Mouse (Mus musculus) midbrain, postnatal 0 days (tissue): ENCODE measurements around the gene Efna4. TPM values are rescaled to one million over a fixed set of nuclear protein-coding genes. Genes with fewer than 3 reads are reported as not detected.

Source experiments
- ATAC-seq: fragments of 200-750 bp; cut with Nextera tagmentation; 2 replicates; pipeline ENCODE4 v1.8.0; 2017; ENCODE audit warnings: moderate number of reproducible peaks, mild to moderate bottlenecking, moderate TSS enrichment, moderate library complexity; ENCODE audit not compliant: low FRiP score
- DNase-seq: peaks from one replicate; pipeline ENCODE4 v3.0.0-alpha.2; 2015; ENCODE audit warnings: low spot score
- H3K27ac ChIP-seq: fragments of 300-500 bp; sonication (generic); 2 replicates; pipeline ENCODE4 v1.5.1; 2014; ENCODE audit warnings: low read depth, mild to moderate bottlenecking, low read length, mixed read lengths
- H3K27me3 ChIP-seq: fragments of 300-500 bp; sonication (generic); 2 replicates; pipeline ENCODE4 v1.6.1; 2014; ENCODE audit warnings: low read length, control low read depth, mixed read lengths; ENCODE audit not compliant: insufficient read depth
- H3K36me3 ChIP-seq: fragments of 300-500 bp; sonication (generic); 2 replicates; pipeline ENCODE4 v1.6.1; 2014; ENCODE audit warnings: low read length, control low read depth, mixed read lengths; ENCODE audit not compliant: insufficient read depth
- H3K4me1 ChIP-seq: fragments of 300-500 bp; sonication (generic); 2 replicates; pipeline ENCODE4 v1.6.1; 2014; ENCODE audit warnings: mild to moderate bottlenecking, control low read depth, antibody characterized with exemption, low read length, mixed read lengths; ENCODE audit not compliant: insufficient read depth
- H3K4me2 ChIP-seq: fragments of 300-500 bp; sonication (generic); 2 replicates; pipeline ENCODE4 v1.6.1; 2014; ENCODE audit warnings: low read depth, mild to moderate bottlenecking, low read length, mixed read lengths; ENCODE audit not compliant: poor library complexity, severe bottlenecking
- H3K4me3 ChIP-seq: fragments of 300-500 bp; sonication (generic); 2 replicates; pipeline ENCODE4 v1.5.1; 2014; ENCODE audit warnings: low read depth, mild to moderate bottlenecking, low read length, moderate library complexity
- H3K9ac ChIP-seq: fragments of 300-500 bp; sonication (generic); replicated peaks from 2 replicates; pipeline ENCODE4 v1.6.1; 2014; ENCODE audit warnings: mild to moderate bottlenecking, low read length, moderate library complexity, mixed read lengths; ENCODE audit not compliant: poor library complexity, severe bottlenecking
- H3K9me3 ChIP-seq: fragments of 300-500 bp; sonication (generic); 2 replicates; pipeline ENCODE4 v1.6.1; 2016; ENCODE audit warnings: low read length, control low read depth
- CTCF ChIP-seq: IDR thresholded peaks from 2 replicates; pipeline ENCODE4 v1.5.1; 2016; ENCODE audit warnings: antibody characterized with exemption, mild to moderate bottlenecking
- WGBS: fragments of 180-500 bp; shearing (Covaris S2); extraction: QIAGEN DNeasy Blood & Tissue Kit; methylation state at CpG from one replicate; pipeline ENCODE4 v1.1.7; 2014; 5-methylcytosine and 5-hydroxymethylcytosine counted together
- polyA plus RNA-seq: library from polyadenylated mRNA; unstranded; fragments of >200 nt; fragmentation: Nextera tagmentation; extraction: Ambion mirVana; gene quantifications from 2 replicates; pipeline ENCODE4 v1.2.1, GENCODE M21; 2015
- total RNA-seq: library from RNA; depleted of rRNA; stranded (reverse); fragments of >200 nt; gene quantifications from 2 replicates; pipeline ENCODE4 v1.2.3, GENCODE M21; 2014

Efna4 gene
- total and polyA plus RNA-seq, 2 experiments from 2014 or later: 3.5 to 7.9 TPM

GRCm38 (mm10) chr3:89347916-89348315 is 10.1 kb upstream of the Efna4 start:
- Histone ChIP-seq H3K4me2 (no peak overlapping the region), H3K9me3 (no peaks in the 10 kb centered on the region), H3K4me1 (0 out of 2 replicates have a peak, but pooled peaks cover 2% of the 10 kb centered on the region), H3K9ac (no peak overlapping the region), H3K27ac (no peak overlapping the region), H3K4me3 (no peak overlapping the region), H3K27me3 (no peaks in the 10 kb centered on the region), H3K36me3 (peaks cover 27% of the 10 kb centered on the region)
- no peak for TF ChIP-seq CTCF
- no peak for ATAC-seq
- WGBS: 58% methylated on average over 1 of the region's 1 CpGs
- no peak for DNase-seq

GRCm38 (mm10) chr3:89346815-89347540 is 9.2 kb upstream of the Efna4 start:
- Histone ChIP-seq H3K4me1 (0 out of 2 replicates have a peak, but pooled peaks cover 2% of the 10 kb centered on the region), H3K27ac (no peak overlapping the region), H3K9me3 (no peaks in the 10 kb centered on the region), H3K27me3 (no peaks in the 10 kb centered on the region), H3K4me3 (no peak overlapping the region), H3K4me2 (no peak overlapping the region), H3K36me3 (peaks cover 31% of the 10 kb centered on the region), H3K9ac (no peak overlapping the region)
- TF ChIP-seq CTCF: no peak
- 80% methylated on average over 10 of the region's 10 CpGs for WGBS
- DNase-seq: no peak
- no peak for ATAC-seq

- Histone ChIP-seq H3K27me3 (no peaks in the 10 kb centered on the region), H3K36me3 (peaks cover 34% of the 10 kb centered on the region), H3K27ac (no peak overlapping the region), H3K9ac (no peak overlapping the region), H3K9me3 (no peaks in the 10 kb centered on the region), H3K4me2 (no peak overlapping the region), H3K4me3 (no peak overlapping the region), H3K4me1 (no peaks in the 10 kb centered on the region)
- DNase-seq (no peak), ATAC-seq (no peak)
- 90% methylated on average over 7 of the region's 7 CpGs for whole genome bisulfite sequencing
- TF ChIP-seq CTCF: no peak
Observed at GRCm38 (mm10) chr3:89343279-89343678, 5.5 kb upstream of the Efna4 start.

- WGBS: 74% methylated on average over 4 of the region's 4 CpGs
- H3K27me3 ChIP-seq: no peaks in the 10 kb centered on the region
- TF ChIP-seq CTCF: no peak
- ATAC-seq (no peak), DNase-seq (no peak)
- no peaks in the 10 kb centered on the region for H3K9me3 ChIP-seq
- H3K27ac ChIP-seq: no peak overlapping the region
- no peak overlapping the region for H3K9ac ChIP-seq
- H3K4me2 ChIP-seq: no peak overlapping the region
- peaks cover 34% of the 10 kb centered on the region for H3K36me3 ChIP-seq
- H3K4me3 ChIP-seq: no peak overlapping the region
- 0 out of 2 replicates have a peak, but pooled peaks cover 2% of the 10 kb centered on the region for H3K4me1 ChIP-seq
Observed at GRCm38 (mm10) chr3:89341794-89342193, 4.0 kb upstream of the Efna4 start.

- Histone ChIP-seq H3K9ac (peak overlapping the region; percentile 44), H3K4me1 (0 out of 2 replicates have a peak, but pooled peaks cover 2% of the 10 kb centered on the region), H3K27ac (no peak overlapping the region), H3K36me3 (peaks cover 29% of the 10 kb centered on the region), H3K4me2 (peak overlapping the region; percentile 59), H3K27me3 (no peaks in the 10 kb centered on the region), H3K4me3 (peak overlapping the region; percentile 32), H3K9me3 (no peaks in the 10 kb centered on the region)
- peak; percentile 39 for ATAC-seq
- WGBS: 5% methylated on average over 11 of the region's 11 CpGs
- TF ChIP-seq CTCF: peak; percentile 99
- DNase-seq: peak; percentile 79
Observed at GRCm38 (mm10) chr3:89340465-89340864, 2.6 kb upstream of the Efna4 start.

GRCm38 (mm10) chr3:89339416-89339815 is 1.6 kb upstream of the Efna4 start:
- H3K4me1 ChIP-seq: 0 out of 2 replicates have a peak, but pooled peaks cover 2% of the 10 kb centered on the region

More at GRCm38 (mm10) chr3:89339416-89339815, 1.6 kb upstream of the Efna4 start:
- no peaks in the 10 kb centered on the region for H3K27me3 ChIP-seq
- no peak overlapping the region for H3K4me3 ChIP-seq
- H3K27ac ChIP-seq: no peak overlapping the region
- WGBS: 32% methylated on average over 8 of the region's 8 CpGs
- peak; percentile 83 for TF ChIP-seq CTCF
- H3K4me2 ChIP-seq: no peak overlapping the region
- H3K9ac ChIP-seq: no peak overlapping the region
- ATAC-seq (no peak), DNase-seq (peak; percentile 55)
- H3K36me3 ChIP-seq: peaks cover 20% of the 10 kb centered on the region
- H3K9me3 ChIP-seq: no peaks in the 10 kb centered on the region
